Mouse (Mus musculus): ENCODE data around the gene Mtmr12. TPM values are rescaled to one million over a fixed set of nuclear protein-coding genes. Genes with fewer than 3 reads are reported as not detected.
"Not testable (repeated sequence)": the region's sequence is repeated elsewhere in the genome, so short reads cannot be mapped to it uniquely, and the experiment has no call there.

The Mtmr12 gene
- polyA plus RNA-seq, 1 experiment from 2014 or later, result 21.1 TPM

DNA sequence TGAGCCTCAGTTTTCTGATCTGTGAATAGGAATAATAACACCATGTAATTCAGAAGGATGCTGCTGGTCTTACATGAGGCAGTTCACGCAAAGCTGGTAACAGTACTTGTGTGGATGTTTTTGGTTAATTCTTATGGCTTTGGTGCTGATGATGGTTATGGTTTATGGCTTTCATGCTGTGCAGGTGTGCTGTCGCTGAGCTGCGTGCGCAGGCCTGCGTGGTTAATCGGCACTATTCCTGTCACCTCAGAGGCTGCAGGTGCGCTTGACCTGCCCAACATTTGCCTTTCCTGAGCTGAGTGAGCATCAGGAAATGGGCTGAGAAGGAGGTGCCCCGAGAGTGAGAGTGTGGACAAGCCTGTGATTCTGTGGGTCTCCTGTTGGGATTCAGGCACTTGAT is 11.3 kb downstream of the Mtmr12 start:
- Histone ChIP-seq H3K27ac (no peak overlapping the region), H3K4me1 (peaks cover 22% of the 10 kb centered on the region), H3K36me3 (no peaks in the 10 kb centered on the region), H3K4me2 (no peak overlapping the region), H3K9me3 (replicated peaks) (no peaks in the 10 kb centered on the region), H3K27me3 (no peaks in the 10 kb centered on the region), H3K9ac (no peak overlapping the region), H3K4me3 (replicated peaks) (no peak overlapping the region)
- no peak for ATAC-seq (replicated peaks; ENCODE audit: low FRiP score)
- 92% methylated on average over 8 of the region's 8 CpGs for WGBS

GRCm38 (mm10) chr15:12216798-12217197 is 12.0 kb downstream of the Mtmr12 start:
- Histone ChIP-seq H3K4me3 (replicated peaks) (no peak overlapping the region), H3K4me1 (peaks cover 26% of the 10 kb centered on the region), H3K4me2 (no peak overlapping the region), H3K9me3 (replicated peaks) (no peaks in the 10 kb centered on the region), H3K36me3 (no peaks in the 10 kb centered on the region), H3K9ac (no peak overlapping the region), H3K27ac (no peak overlapping the region), H3K27me3 (no peaks in the 10 kb centered on the region)
- no peak for ATAC-seq (replicated peaks; ENCODE audit: low FRiP score)
- 67% methylated on average over 13 of the region's 13 CpGs for WGBS

DNA sequence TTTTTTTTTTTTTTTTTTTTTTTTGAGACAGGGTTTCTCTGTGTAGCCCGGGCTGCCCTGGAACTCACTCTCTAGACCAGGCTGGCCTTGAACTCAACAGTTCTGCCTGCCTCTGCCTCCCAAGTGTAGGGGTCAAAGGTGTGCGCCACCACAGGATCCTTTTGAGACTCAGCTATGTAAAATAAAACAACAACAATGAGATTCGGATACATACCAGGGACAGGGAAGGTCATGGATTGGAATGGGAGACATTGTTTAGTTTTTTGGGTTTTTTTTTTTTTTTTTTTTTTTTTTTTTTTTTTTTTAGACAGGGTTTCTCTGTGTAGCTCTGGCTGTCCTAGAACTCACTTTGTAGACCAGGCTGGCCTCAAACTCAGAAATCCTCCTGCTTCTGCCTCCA is 12.5 kb downstream of the Mtmr12 start:
- 89% methylated on average over 3 of the region's 3 CpGs for WGBS

DNA sequence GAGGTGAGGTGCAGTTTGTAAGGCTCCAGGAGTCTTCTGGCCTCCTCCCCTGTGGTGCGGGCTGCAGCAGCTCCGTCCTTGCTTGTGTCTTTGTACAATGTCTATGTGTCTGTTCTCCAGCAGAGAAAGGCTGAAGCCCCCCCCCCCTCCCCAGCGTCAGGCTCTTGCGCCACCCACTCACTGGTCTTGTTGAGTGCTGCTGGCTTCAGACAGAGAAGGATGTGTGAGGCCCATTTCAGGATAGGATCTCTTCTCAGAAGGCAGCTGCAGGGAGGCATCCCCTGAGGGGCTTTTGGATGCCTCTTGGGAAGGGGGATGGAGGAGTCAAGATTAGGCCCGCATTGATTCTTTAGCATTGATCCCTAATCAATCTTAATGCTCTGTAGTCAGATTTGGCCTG is 13.0 kb downstream of the Mtmr12 start:
- H3K27me3 ChIP-seq, result no peaks in the 10 kb centered on the region
- no peak overlapping the region for H3K4me3 ChIP-seq (replicated peaks)
- peaks cover 31% of the 10 kb centered on the region for H3K4me1 ChIP-seq
- no peaks in the 10 kb centered on the region for H3K9me3 ChIP-seq (replicated peaks)
- no peak overlapping the region for H3K4me2 ChIP-seq
- no peak overlapping the region for H3K27ac ChIP-seq
- H3K9ac ChIP-seq, result no peak overlapping the region
- WGBS, result 70% methylated on average over 5 of the region's 5 CpGs
- ATAC-seq (replicated peaks; ENCODE audit: low FRiP score), result no peak
- H3K36me3 ChIP-seq, result no peaks in the 10 kb centered on the region

More for the DNA sequence above, 12.5 kb downstream of the Mtmr12 start:
- H3K27ac ChIP-seq; H3K9me3 ChIP-seq (replicated peaks); H3K36me3 ChIP-seq; H3K27me3 ChIP-seq; H3K9ac ChIP-seq; H3K4me2 ChIP-seq; ATAC-seq (replicated peaks; ENCODE audit: low FRiP score); H3K4me3 ChIP-seq (replicated peaks): not testable (repeated sequence)
- peaks cover 31% of the 10 kb centered on the region for H3K4me1 ChIP-seq

DNA sequence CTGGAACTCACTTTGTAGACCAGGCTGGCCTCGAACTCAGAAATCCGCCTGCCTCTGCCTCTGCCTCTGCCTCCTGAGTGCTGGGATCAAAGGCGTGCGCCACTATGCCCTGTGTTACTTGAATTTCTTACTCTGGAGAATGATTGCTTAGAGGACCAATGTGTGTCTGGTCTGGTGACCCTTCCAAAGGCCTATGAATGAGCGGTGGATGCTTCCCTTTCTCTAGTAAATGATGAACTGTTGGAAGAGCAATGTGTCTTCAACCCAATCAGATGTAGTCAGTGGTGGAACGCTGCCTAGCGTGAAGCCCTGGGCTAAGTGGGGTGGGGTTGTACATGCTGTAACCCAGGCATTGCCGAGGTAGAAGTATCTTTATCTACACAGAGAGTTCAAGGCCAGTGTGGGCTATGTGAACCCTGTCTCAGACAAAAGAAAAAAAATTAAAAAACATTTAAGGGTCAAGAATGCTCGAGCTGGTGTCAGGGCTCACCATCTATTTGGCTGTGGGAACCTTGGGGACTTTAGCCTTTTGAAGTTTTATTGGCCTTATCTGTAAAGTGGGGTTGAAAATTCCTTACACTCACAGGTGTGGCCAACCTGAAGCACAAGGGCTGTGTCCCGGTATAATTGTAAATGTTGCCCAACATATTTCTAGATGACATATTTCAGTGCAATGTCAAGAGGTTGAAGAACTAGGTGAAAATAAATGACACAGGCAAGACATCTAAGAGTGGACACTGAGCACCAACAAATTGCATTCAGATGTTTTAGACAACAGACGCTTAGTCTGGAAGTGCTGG is 14.0 kb downstream of the Mtmr12 start:
- WGBS, result 86% methylated on average over 11 of the region's 11 CpGs
- no peaks in the 10 kb centered on the region for H3K9me3 ChIP-seq (replicated peaks)
- no peaks in the 10 kb centered on the region for H3K36me3 ChIP-seq
- H3K4me3 ChIP-seq (replicated peaks), result no peak overlapping the region
- H3K4me2 ChIP-seq, result no peak overlapping the region
- no peak overlapping the region for H3K27ac ChIP-seq
- no peaks in the 10 kb centered on the region for H3K27me3 ChIP-seq
- peaks cover 31% of the 10 kb centered on the region for H3K4me1 ChIP-seq
- H3K9ac ChIP-seq, result no peak overlapping the region
- ATAC-seq (replicated peaks; ENCODE audit: low FRiP score), result no peak

DNA sequence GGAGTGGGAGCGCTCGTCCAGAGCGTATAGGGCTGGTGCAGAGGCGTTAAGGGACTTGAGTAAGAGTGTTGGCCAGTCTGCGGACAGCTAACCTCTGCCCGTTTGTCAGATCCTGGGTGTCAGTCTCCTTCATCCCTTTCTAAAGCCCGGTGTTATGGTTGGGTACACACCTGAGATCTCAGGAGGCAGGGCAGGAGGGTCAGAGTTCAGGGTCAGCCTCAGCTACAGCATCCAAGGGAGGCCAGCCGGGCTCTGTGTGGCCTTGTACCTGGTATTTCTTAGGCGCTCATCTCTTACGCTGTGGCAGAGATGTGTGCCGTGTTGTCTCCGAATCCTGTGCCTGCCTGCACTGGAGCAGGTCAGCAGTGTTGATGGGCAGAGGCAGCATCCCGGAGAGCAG is 16.3 kb downstream of the Mtmr12 start:
- Histone ChIP-seq H3K4me1 (peaks cover 31% of the 10 kb centered on the region), H3K9ac (no peak overlapping the region), H3K4me2 (no peak overlapping the region), H3K4me3 (replicated peaks) (no peak overlapping the region), H3K9me3 (replicated peaks) (no peaks in the 10 kb centered on the region), H3K27me3 (no peaks in the 10 kb centered on the region), H3K36me3 (no peaks in the 10 kb centered on the region), H3K27ac (no peak overlapping the region)
- 82% methylated on average over 13 of the region's 13 CpGs for WGBS
- ATAC-seq (replicated peaks; ENCODE audit: low FRiP score), result peak; percentile 43

DNA sequence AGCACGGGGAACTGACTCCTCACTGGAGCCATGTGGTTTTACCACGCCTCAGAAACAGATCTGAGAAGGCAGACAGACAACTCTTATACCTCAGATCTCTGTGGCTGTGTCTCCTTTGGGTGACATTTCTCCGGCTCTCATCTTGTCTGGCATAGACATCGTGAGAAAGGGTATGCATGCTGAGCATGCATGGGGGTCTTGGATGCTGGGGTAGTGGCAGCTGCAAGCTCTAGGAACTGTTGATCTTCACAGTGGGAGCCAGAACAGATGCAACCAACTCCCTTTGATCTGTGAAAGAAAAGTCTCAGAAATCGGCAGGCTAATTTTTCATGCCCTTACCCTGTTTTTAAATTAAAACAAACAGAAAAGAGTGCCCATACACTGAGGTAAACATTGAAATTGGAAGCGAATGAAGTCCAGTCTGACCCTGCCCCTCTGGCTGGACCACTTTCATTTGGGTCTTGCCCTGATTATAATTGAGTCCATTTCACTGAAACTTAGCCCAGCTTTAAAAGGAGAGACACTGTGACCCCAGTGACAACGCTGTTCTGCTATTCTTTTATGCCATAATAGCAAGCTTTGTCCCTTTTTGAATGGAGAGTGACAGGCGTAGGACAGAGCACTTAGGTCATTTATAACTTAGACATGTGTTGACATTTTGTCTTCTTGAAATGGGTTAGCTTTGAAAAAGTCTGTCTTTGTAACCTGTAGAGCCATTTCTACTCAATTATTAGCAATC is 17.9 kb downstream of the Mtmr12 start:
- H3K9ac ChIP-seq, result no peak overlapping the region
- WGBS, result 56% methylated on average over 8 of the region's 8 CpGs
- no peak for ATAC-seq (replicated peaks; ENCODE audit: low FRiP score)

DNA sequence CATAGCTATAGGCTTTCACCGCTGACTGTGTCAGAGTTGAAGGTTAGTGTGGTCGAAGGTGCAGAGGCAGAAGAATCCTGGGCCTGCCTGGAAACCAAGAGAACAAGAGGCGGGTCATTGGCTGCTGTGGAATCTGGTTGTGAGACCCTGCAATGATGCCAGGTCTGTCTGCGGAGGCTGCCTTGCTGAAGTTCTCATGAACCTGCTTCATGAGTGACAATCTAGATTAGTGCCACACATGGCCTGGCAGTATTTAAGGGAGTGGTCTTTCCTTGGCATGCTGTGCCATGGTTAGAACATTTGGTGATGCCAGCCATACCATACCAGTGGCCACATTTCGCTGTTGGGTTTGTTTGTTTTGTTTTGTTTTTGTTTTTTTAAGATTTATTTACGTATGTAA is 18.6 kb downstream of the Mtmr12 start:
- no peak for ATAC-seq (replicated peaks; ENCODE audit: low FRiP score)
- WGBS, result 87% methylated on average over 6 of the region's 6 CpGs
- Histone ChIP-seq H3K27ac (no peak overlapping the region), H3K4me3 (replicated peaks) (no peak overlapping the region), H3K27me3 (no peaks in the 10 kb centered on the region), H3K4me1 (peaks cover 26% of the 10 kb centered on the region), H3K9me3 (replicated peaks) (no peaks in the 10 kb centered on the region), H3K36me3 (no peaks in the 10 kb centered on the region), H3K9ac (no peak overlapping the region), H3K4me2 (no peak overlapping the region)

More for the DNA sequence above, 17.9 kb downstream of the Mtmr12 start:
- Histone ChIP-seq H3K4me3 (replicated peaks) (no peak overlapping the region), H3K4me1 (peaks cover 26% of the 10 kb centered on the region), H3K36me3 (no peaks in the 10 kb centered on the region), H3K9me3 (replicated peaks) (no peaks in the 10 kb centered on the region), H3K4me2 (no peak overlapping the region), H3K27me3 (no peaks in the 10 kb centered on the region), H3K27ac (no peak overlapping the region)

- Histone ChIP-seq H3K9ac (no peak overlapping the region), H3K27me3 (no peaks in the 10 kb centered on the region), H3K27ac (no peak overlapping the region), H3K4me2 (no peak overlapping the region), H3K9me3 (replicated peaks) (no peaks in the 10 kb centered on the region), H3K4me3 (replicated peaks) (no peak overlapping the region), H3K36me3 (no peaks in the 10 kb centered on the region), H3K4me1 (peaks cover 28% of the 10 kb centered on the region)
- ATAC-seq (replicated peaks; ENCODE audit: low FRiP score), result no peak
- 86% methylated on average over 2 of the region's 2 CpGs for WGBS
These were observed 19.4 kb downstream of the Mtmr12 start for GRCm38 (mm10) chr15:12224239-12224638.

GRCm38 (mm10) chr15:12225062-12225461 is 20.2 kb downstream of the Mtmr12 start:
- WGBS, result 42% methylated on average over 4 of the region's 4 CpGs
- H3K9me3 ChIP-seq (replicated peaks), result no peaks in the 10 kb centered on the region
- H3K9ac ChIP-seq, result no peak overlapping the region
- H3K36me3 ChIP-seq, result no peaks in the 10 kb centered on the region
- no peak overlapping the region for H3K4me2 ChIP-seq
- peak overlapping the region; percentile 34; the same call in 1 of the 2 replicates for H3K27ac ChIP-seq
- no peaks in the 10 kb centered on the region for H3K27me3 ChIP-seq
- peaks cover 30% of the 10 kb centered on the region for H3K4me1 ChIP-seq
- no peak for ATAC-seq (replicated peaks; ENCODE audit: low FRiP score)
- H3K4me3 ChIP-seq (replicated peaks), result no peak overlapping the region

GRCm38 (mm10) chr15:12226908-12227307 is 22.1 kb downstream of the Mtmr12 start:
- peaks cover 28% of the 10 kb centered on the region for H3K4me1 ChIP-seq
- H3K9ac ChIP-seq, result no peak overlapping the region
- ATAC-seq (replicated peaks; ENCODE audit: low FRiP score), result no peak
- no peak overlapping the region for H3K27ac ChIP-seq
- no peak overlapping the region for H3K4me3 ChIP-seq (replicated peaks)
- peaks cover 6% of the 10 kb centered on the region for H3K36me3 ChIP-seq
- H3K27me3 ChIP-seq, result no peaks in the 10 kb centered on the region
- 91% methylated on average over 15 of the region's 15 CpGs for WGBS
- H3K9me3 ChIP-seq (replicated peaks), result no peaks in the 10 kb centered on the region
- no peak overlapping the region for H3K4me2 ChIP-seq

DNA sequence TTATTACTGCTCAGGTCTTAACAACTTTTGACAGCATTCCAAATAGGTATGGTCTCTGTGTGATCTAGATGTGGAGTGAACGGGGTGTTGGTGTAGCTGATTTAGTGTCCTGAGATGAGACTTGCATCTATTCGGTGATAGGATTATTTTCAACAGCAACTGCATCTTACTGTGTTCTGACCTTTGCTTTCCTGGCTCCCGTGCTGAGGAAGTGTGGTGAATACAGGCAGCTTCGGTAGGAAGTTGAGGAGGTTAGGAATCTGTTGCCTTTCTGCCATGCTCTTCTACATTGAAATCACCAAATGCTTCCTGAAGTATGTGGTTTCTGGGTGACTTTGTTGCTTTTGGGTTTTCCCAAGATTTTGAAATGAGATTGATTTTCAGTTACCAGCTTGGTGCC is 22.5 kb downstream of the Mtmr12 start:
- Histone ChIP-seq H3K27ac (peak overlapping the region; percentile 68; the same call in 1 of the 2 replicates), H3K9ac (no peak overlapping the region), H3K36me3 (peaks cover 7% of the 10 kb centered on the region), H3K4me3 (replicated peaks) (no peak overlapping the region), H3K27me3 (no peaks in the 10 kb centered on the region), H3K4me1 (peaks cover 29% of the 10 kb centered on the region), H3K4me2 (no peak overlapping the region), H3K9me3 (replicated peaks) (no peaks in the 10 kb centered on the region)
- ATAC-seq (replicated peaks; ENCODE audit: low FRiP score), result no peak
- 69% methylated on average over 4 of the region's 4 CpGs for WGBS

Measured in kidney, embryonic 15.5 days (tissue).